Mouse (Mus musculus) macrophage (primary cell): ENCODE measurements around the gene Ppm1j. TPM values are rescaled to one million over a fixed set of nuclear protein-coding genes. Genes with fewer than 3 reads are reported as not detected.
A peak's percentile ranks its signal among the peaks of the same experiment; 100 is the strongest.

Source experiments
- H3K27ac ChIP-seq: fragments of 350-480 bp; formaldehyde crosslinking; 2 replicates; pipeline ENCODE4 v1.9.0; 2021
- H3K36me3 ChIP-seq: fragments of 350-480 bp; formaldehyde crosslinking; 2 replicates; pipeline ENCODE4 v1.9.0; 2021; ENCODE audit errors: inconsistent target
- H3K4me3 ChIP-seq: fragments of 350-480 bp; formaldehyde crosslinking; 2 replicates; pipeline ENCODE4 v1.9.0; 2021; ENCODE audit errors: inconsistent target
- H3K79me2 ChIP-seq: fragments of 350-480 bp; formaldehyde crosslinking; 2 replicates; pipeline ENCODE4 v1.9.0; 2021; ENCODE audit errors: inconsistent target
- WGBS: methylation state at CpG from one replicate; pipeline ENCODE4 v1.1.7; 2026; ENCODE audit warnings: inconsistent platforms; ENCODE audit not compliant: missing documents; 5-methylcytosine and 5-hydroxymethylcytosine counted together
- polyA plus RNA-seq: library from polyadenylated mRNA; stranded (reverse); fragments of 250-400 nt; gene quantifications from 3 replicates; pipeline ENCODE4 v1.2.4, GENCODE M21; 2018; ENCODE audit warnings: inconsistent platforms

Ppm1j gene
- polyA plus RNA-seq, 1 experiment from 2014 or later, result 0.10 TPM

GRCm38 (mm10) chr3:104770035-104770434 lies 10.8 kb upstream of the Ppm1j start:
- WGBS, result 83% methylated on average over 10 of the region's 10 CpGs

GRCm38 (mm10) chr3:104770918-104771317 lies 9.9 kb upstream of the Ppm1j start:
- Histone ChIP-seq H3K4me3 (no peak overlapping the region), H3K36me3 (no peaks in the 10 kb centered on the region), H3K79me2 (no peaks in the 10 kb centered on the region), H3K27ac (no peak overlapping the region)
- WGBS, result 98% methylated on average over 3 of the region's 3 CpGs

More at GRCm38 (mm10) chr3:104770035-104770434, 10.8 kb upstream of the Ppm1j start:
- no peak overlapping the region for H3K4me3 ChIP-seq
- no peaks in the 10 kb centered on the region for H3K36me3 ChIP-seq
- no peaks in the 10 kb centered on the region for H3K79me2 ChIP-seq
- no peak overlapping the region for H3K27ac ChIP-seq

- Histone ChIP-seq H3K79me2 (no peaks in the 10 kb centered on the region), H3K4me3 (no peak overlapping the region), H3K36me3 (no peaks in the 10 kb centered on the region), H3K27ac (no peak overlapping the region)
- 63% methylated on average over 6 of the region's 6 CpGs for WGBS
These were observed 9.4 kb upstream of the Ppm1j start for GRCm38 (mm10) chr3:104771460-104771859.

- Histone ChIP-seq H3K79me2 (no peaks in the 10 kb centered on the region), H3K4me3 (no peak overlapping the region)
- 94% methylated on average over 7 of the region's 7 CpGs for WGBS
These were observed 7.6 kb upstream of the Ppm1j start for GRCm38 (mm10) chr3:104773301-104773700.

GRCm38 (mm10) chr3:104777342-104777741 lies 3.5 kb upstream of the Ppm1j start:
- Histone ChIP-seq H3K27ac (no peak overlapping the region), H3K79me2 (no peaks in the 10 kb centered on the region), H3K4me3 (no peak overlapping the region), H3K36me3 (no peaks in the 10 kb centered on the region)
- WGBS, result 2% methylated on average over 20 of the region's 20 CpGs

More at GRCm38 (mm10) chr3:104773301-104773700, 7.6 kb upstream of the Ppm1j start:
- no peaks in the 10 kb centered on the region for H3K36me3 ChIP-seq
- no peak overlapping the region for H3K27ac ChIP-seq

- WGBS, result 3% methylated on average over 7 of the region's 7 CpGs
These were observed 907 bp upstream of the Ppm1j start for GRCm38 (mm10) chr3:104779949-104780348.

GRCm38 (mm10) chr3:104781471-104781903 lies 631 bp downstream of the Ppm1j start, which contains the start of gene Fam19a3:
Gene Fam19a3 (minus strand): TSS chr3:104781840.
- Histone ChIP-seq H3K4me3 (peak within 1 kb of the TSS; percentile 17), H3K36me3 (no peaks in the 10 kb centered on the region), H3K27ac (no peak within 1 kb of the TSS), H3K79me2 (no peaks in the 10 kb centered on the region)
- WGBS, result under 1% methylated on average over 26 of the region's 26 CpGs

More at GRCm38 (mm10) chr3:104779949-104780348, 907 bp upstream of the Ppm1j start:
- no peak overlapping the region for H3K27ac ChIP-seq
- H3K4me3 ChIP-seq, result no peak overlapping the region
- H3K36me3 ChIP-seq, result no peaks in the 10 kb centered on the region
- H3K79me2 ChIP-seq, result no peaks in the 10 kb centered on the region

GRCm38 (mm10) chr3:104782061-104782681 lies 1.3 kb downstream of the Ppm1j start:
- 29% methylated on average over 12 of the region's 12 CpGs for whole genome bisulfite sequencing
- Histone ChIP-seq H3K4me3 (no peak overlapping the region; the same call in 1 of the 2 replicates), H3K36me3 (no peaks in the 10 kb centered on the region), H3K27ac (no peak overlapping the region), H3K79me2 (no peaks in the 10 kb centered on the region)

- no peaks in the 10 kb centered on the region for H3K79me2 ChIP-seq
These were observed 3.2 kb downstream of the Ppm1j start for GRCm38 (mm10) chr3:104783971-104784500.

GRCm38 (mm10) chr3:104785284-104785683 lies 4.4 kb downstream of the Ppm1j start:
- Histone ChIP-seq H3K79me2 (no peaks in the 10 kb centered on the region), H3K27ac (no peak overlapping the region), H3K36me3 (no peaks in the 10 kb centered on the region), H3K4me3 (no peak overlapping the region)
- WGBS, result 91% methylated on average over 6 of the region's 6 CpGs

More at GRCm38 (mm10) chr3:104783971-104784500, 3.2 kb downstream of the Ppm1j start:
- WGBS, result 57% methylated on average over 14 of the region's 14 CpGs
- no peaks in the 10 kb centered on the region for H3K36me3 ChIP-seq
- no peak overlapping the region for H3K4me3 ChIP-seq
- H3K27ac ChIP-seq, result no peak overlapping the region

GRCm38 (mm10) chr3:104788075-104788474 lies 7.2 kb downstream of the Ppm1j start, which contains the start of gene Rhoc:
Gene Rhoc (plus strand): TSS chr3:104788375.
- no peak within 1 kb of the TSS for H3K27ac ChIP-seq
- peak within 1 kb of the TSS; percentile 51 for H3K4me3 ChIP-seq
- H3K79me2 ChIP-seq, result no peaks in the 10 kb centered on the region
- WGBS, result 81% methylated on average over 3 of the region's 3 CpGs
- no peaks in the 10 kb centered on the region for H3K36me3 ChIP-seq

GRCm38 (mm10) chr3:104788561-104789311 lies 7.9 kb downstream of the Ppm1j start:
- Histone ChIP-seq H3K27ac (no peak overlapping the region), H3K79me2 (no peaks in the 10 kb centered on the region), H3K36me3 (no peaks in the 10 kb centered on the region), H3K4me3 (peak overlapping the region; percentile 51)
- WGBS, result 2% methylated on average over 43 of the region's 52 CpGs

GRCm38 (mm10) chr3:104789312-104789605 lies 8.4 kb downstream of the Ppm1j start:
- 46% methylated on average over 10 of the region's 10 CpGs for WGBS
- no peaks in the 10 kb centered on the region for H3K79me2 ChIP-seq
- H3K27ac ChIP-seq, result no peak overlapping the region
- peak overlapping the region; percentile 51 for H3K4me3 ChIP-seq
- H3K36me3 ChIP-seq, result no peaks in the 10 kb centered on the region; the same call in 1 of the 2 replicates

GRCm38 (mm10) chr3:104789822-104790221 lies 9.0 kb downstream of the Ppm1j start:
- H3K36me3 ChIP-seq, result peaks cover 4% of the 10 kb centered on the region; the same call in 1 of the 2 replicates
- H3K4me3 ChIP-seq, result peak overlapping the region; percentile 51; the same call in 1 of the 2 replicates
- H3K27ac ChIP-seq, result no peak overlapping the region
- no peaks in the 10 kb centered on the region for H3K79me2 ChIP-seq
- WGBS, result 90% methylated on average over 12 of the region's 13 CpGs
